Mouse (Mus musculus) ES-Bruce4 (cell line): ENCODE measurements around the gene Uhrf1bp1. TPM values are rescaled to one million over a fixed set of nuclear protein-coding genes. Genes with fewer than 3 reads are reported as not detected.
"Not testable (repeated sequence)": the region's sequence is repeated elsewhere in the genome, so short reads cannot be mapped to it uniquely, and the experiment has no call there.

ENCODE experiments used
- H3K27ac ChIP-seq: 2 replicates; pipeline ENCODE4 v1.5.1; 2012; ENCODE audit warnings: low read length, inconsistent platforms; ENCODE audit not compliant: insufficient read depth
- H3K27me3 ChIP-seq: 2 replicates; pipeline ENCODE4 v1.6.1; 2012; ENCODE audit warnings: mild to moderate bottlenecking, low read length, inconsistent platforms; ENCODE audit not compliant: control insufficient read depth, poor library complexity, insufficient read depth, severe bottlenecking
- H3K36me3 ChIP-seq: 2 replicates; pipeline ENCODE4 v1.6.1; 2012; ENCODE audit warnings: inconsistent platforms, mild to moderate bottlenecking, low read length, moderate library complexity; ENCODE audit not compliant: control insufficient read depth, poor library complexity, insufficient read depth, severe bottlenecking
- H3K4me1 ChIP-seq: one replicate; pipeline ENCODE4 v1.8.1; 2011; ENCODE audit warnings: low read length; ENCODE audit not compliant: control insufficient read depth, insufficient read depth
- H3K4me3 ChIP-seq: 2 replicates; pipeline ENCODE4 v1.5.1; 2011; ENCODE audit warnings: low read depth, mild to moderate bottlenecking, low read length
- H3K9ac ChIP-seq: 2 replicates; pipeline ENCODE4 v1.6.1; 2012; ENCODE audit warnings: low read depth, mild to moderate bottlenecking, inconsistent platforms; ENCODE audit not compliant: poor library complexity, severe bottlenecking
- H3K9me3 ChIP-seq: replicated peaks from 2 replicates; pipeline ENCODE4 v1.6.1; 2012; ENCODE audit warnings: mild to moderate bottlenecking, low read length, inconsistent platforms; ENCODE audit not compliant: control insufficient read depth, poor library complexity, insufficient read depth, severe bottlenecking
- CTCF ChIP-seq: IDR thresholded peaks from one replicate; pipeline ENCODE4 v1.8.1; 2011; ENCODE audit warnings: low read depth, low read length
- EP300 ChIP-seq: IDR thresholded peaks from 2 replicates; pipeline ENCODE4 v1.6.1; 2011; ENCODE audit warnings: low read depth, low read length; ENCODE audit not compliant: insufficient read depth
- POLR2A ChIP-seq: IDR thresholded peaks from one replicate; pipeline ENCODE4 v1.8.1; 2011; ENCODE audit warnings: low read length; ENCODE audit not compliant: insufficient read depth
- polyA plus RNA-seq: library from polyadenylated mRNA; stranded (reverse); fragments of >200 nt; gene quantifications from 2 replicates; pipeline ENCODE4 v1.2.4, GENCODE M21; 2011; ENCODE audit warnings: low read depth; ENCODE audit not compliant: missing spikeins, insufficient read depth, insufficient read length

Uhrf1bp1 gene
- polyA plus RNA-seq, 1 experiment, result 22.3 TPM

- Histone ChIP-seq H3K27ac (peak overlapping the region; percentile 74), H3K9ac (peak overlapping the region; percentile 9; the same call in 1 of the 2 replicates), H3K4me3 (no peak overlapping the region), H3K9me3 (no peaks in the 10 kb centered on the region), H3K4me1 (peaks cover 5% of the 10 kb centered on the region), H3K27me3 (no peaks in the 10 kb centered on the region), H3K36me3 (no peaks in the 10 kb centered on the region)
- TF ChIP-seq CTCF (no peak), POLR2A (no peak), EP300 (no peak)
Observed at GRCm38 (mm10) chr17:27824941-27825340, 31.3 kb upstream of the Uhrf1bp1 start.

DNA sequence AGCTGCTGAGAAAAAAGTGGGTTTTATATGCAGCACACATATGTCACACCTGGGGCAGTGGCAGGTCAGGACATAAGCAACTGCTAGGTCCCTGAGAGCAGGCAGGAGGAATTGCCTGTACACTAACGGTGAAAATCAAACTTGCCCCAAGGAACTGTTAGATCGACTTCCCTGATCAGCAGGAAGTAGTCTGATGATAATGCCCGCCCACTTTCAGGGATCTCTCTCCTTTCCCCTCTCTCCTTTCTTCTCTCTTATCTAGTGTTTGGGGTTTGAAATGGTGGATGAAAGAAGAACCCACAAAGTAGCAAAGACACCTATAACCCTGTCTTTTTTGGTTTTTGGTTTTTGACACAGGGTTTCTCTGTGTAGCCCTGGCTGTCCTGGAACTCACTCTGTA, 30.7 kb upstream of the Uhrf1bp1 start:
- no peaks in the 10 kb centered on the region for H3K27me3 ChIP-seq
- H3K9me3 ChIP-seq, result no peaks in the 10 kb centered on the region
- peaks cover 5% of the 10 kb centered on the region for H3K4me1 ChIP-seq
- no peaks in the 10 kb centered on the region for H3K36me3 ChIP-seq
- no peak for TF ChIP-seq POLR2A
- TF ChIP-seq EP300, result no peak
- H3K4me3 ChIP-seq, result no peak overlapping the region
- 0 out of 2 replicates have a peak overlapping the region, but pooled peaks have one; percentile 9 for H3K9ac ChIP-seq
- peak overlapping the region; percentile 74 for H3K27ac ChIP-seq

DNA sequence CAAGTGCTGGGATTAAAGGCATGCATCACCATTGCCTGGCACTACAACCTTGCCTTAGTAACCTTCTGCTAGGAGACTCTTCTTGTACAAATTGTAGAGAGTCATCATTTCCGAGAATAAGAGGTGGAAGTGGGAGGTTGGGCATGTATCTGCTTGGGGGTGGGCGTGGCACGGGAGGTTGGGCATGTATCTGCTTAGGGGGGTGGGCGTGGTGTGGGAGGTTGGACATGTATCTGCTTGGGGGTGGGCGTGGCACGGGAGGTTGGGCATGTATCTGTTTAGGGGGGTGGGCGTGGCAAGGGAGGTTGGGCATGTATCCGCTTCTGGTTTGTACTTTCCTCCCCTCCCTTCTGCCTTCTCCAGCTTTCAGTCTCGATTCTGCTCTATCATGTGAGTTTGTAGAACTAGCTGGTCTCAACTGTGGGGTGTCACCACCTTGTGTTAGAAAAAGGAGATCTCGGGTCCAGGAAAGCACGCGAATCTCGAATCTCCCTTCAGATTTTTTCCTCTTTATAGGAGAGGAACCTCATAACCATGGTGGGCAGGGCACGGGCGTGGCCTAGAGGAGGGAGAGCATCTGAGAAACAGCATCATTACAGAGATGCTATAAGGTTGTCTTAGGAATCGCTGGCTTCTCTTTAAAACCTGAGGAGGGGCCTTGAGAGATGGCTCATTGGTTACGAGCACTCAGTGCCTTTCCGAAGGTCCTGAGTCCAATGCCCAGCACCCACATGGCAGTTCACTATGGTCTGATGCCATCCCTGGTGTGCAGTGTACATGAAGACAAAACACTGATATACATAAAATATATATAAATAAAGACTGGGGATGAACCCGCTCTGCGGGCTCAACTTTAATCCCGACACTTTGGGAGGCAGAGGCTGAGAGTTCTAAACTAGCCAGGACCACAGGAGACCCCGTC, 30.0 kb upstream of the Uhrf1bp1 start:
- peak overlapping the region; percentile 74 for H3K27ac ChIP-seq
- no peak for TF ChIP-seq CTCF
- 0 out of 2 replicates have a peak, but pooled peaks have one; percentile 20 for TF ChIP-seq EP300
- H3K9me3 ChIP-seq, result no peaks in the 10 kb centered on the region
- peaks cover 5% of the 10 kb centered on the region for H3K4me1 ChIP-seq
- peak overlapping the region; percentile 64 for H3K9ac ChIP-seq
- H3K36me3 ChIP-seq, result no peaks in the 10 kb centered on the region
- H3K27me3 ChIP-seq, result no peaks in the 10 kb centered on the region
- H3K4me3 ChIP-seq, result peak overlapping the region; percentile 59

DNA sequence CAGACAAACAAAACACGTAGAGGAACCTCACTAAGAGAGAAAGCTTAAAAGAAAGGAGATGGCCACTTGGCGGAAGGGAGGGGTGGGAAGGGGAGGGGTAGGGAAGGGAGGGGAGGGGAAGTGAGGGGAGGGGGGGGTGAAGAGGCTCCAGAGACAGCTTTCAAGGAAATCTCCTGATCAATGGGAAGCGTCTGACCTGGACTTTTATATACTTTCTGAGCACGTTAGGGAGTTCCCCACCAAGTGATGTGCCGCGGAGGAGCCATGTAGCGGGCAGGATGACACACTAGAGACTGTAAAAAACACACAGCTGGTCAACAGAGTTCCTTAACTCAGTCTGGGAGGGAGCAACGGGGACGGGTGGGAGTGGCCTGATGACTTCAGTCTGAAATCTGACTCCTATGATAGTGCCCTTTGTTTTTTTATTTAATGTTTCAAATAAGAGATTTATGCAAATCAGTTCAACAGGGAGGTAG, 29.3 kb upstream of the Uhrf1bp1 start:
- Histone ChIP-seq H3K4me1 (peaks cover 5% of the 10 kb centered on the region), H3K4me3 (peak overlapping the region; percentile 71), H3K27ac (peak overlapping the region; percentile 76), H3K9ac (peak overlapping the region; percentile 64), H3K9me3 (no peaks in the 10 kb centered on the region), H3K27me3 (no peaks in the 10 kb centered on the region), H3K36me3 (no peaks in the 10 kb centered on the region)
- TF ChIP-seq POLR2A (peak; percentile 14), CTCF (no peak)

DNA sequence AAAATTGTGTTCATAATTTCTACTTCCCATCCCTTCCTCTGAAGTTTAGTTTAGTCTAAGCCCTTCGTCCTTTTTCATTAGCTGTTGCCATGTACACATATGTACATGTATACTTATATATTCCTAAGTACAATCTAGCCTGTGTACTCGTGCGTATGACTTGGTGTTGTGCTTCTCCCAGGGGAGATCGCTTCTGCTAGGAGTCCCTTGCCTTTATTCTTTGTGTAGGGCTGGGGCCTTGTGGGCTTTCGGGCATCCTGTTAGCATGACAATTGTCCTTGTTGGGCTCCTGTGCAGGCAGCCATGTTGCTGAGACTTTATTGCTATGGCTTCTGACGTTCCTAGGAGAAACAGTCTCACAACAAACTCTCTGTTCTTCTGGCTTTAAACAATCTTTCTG, 28.7 kb upstream of the Uhrf1bp1 start:
- no peaks in the 10 kb centered on the region for H3K9me3 ChIP-seq
- H3K9ac ChIP-seq, result peak overlapping the region; percentile 37; the same call in 1 of the 2 replicates
- H3K4me3 ChIP-seq, result no peak overlapping the region
- TF ChIP-seq CTCF, result no peak
- no peak for TF ChIP-seq POLR2A
- TF ChIP-seq EP300, result no peak
- no peaks in the 10 kb centered on the region for H3K36me3 ChIP-seq
- no peaks in the 10 kb centered on the region for H3K27me3 ChIP-seq
- peaks cover 5% of the 10 kb centered on the region for H3K4me1 ChIP-seq
- H3K27ac ChIP-seq, result peak overlapping the region; percentile 81

DNA sequence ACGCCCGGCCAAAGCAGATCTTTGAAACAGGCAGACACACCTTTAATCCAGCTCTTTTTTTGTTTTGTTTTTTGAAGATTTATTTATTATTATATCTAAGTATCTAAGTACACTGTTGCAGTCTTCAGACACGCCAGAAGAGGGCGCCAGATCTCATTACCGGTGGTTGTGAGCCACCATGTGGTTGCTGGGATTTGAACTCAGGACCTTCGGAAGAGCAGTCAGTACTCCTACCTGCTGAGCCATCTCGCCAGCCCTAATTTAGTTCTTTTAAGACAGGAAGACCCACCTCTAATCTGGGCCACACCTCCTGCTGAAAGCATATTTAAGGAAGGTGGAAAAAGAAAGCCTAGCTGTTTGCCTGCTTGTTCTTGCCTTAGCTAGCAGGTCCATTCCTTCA, 25.8 kb upstream of the Uhrf1bp1 start:
- H3K36me3 ChIP-seq, result no peaks in the 10 kb centered on the region
- no peak overlapping the region for H3K9ac ChIP-seq
- peaks cover 3% of the 10 kb centered on the region for H3K4me1 ChIP-seq
- no peak overlapping the region for H3K27ac ChIP-seq
- H3K27me3 ChIP-seq, result no peaks in the 10 kb centered on the region
- no peak overlapping the region for H3K4me3 ChIP-seq
- no peaks in the 10 kb centered on the region for H3K9me3 ChIP-seq
- TF ChIP-seq EP300 (no peak), POLR2A (no peak), CTCF (peak; percentile 40)

- not testable (repeated sequence) for H3K9me3 ChIP-seq, H3K4me1 ChIP-seq, H3K27me3 ChIP-seq, H3K9ac ChIP-seq, H3K27ac ChIP-seq, H3K36me3 ChIP-seq
- peak within 1 kb of the TSS; percentile 71; the same call in 1 of the 2 replicates for H3K4me3 ChIP-seq
Observed at GRCm38 (mm10) chr17:27837850-27838249, 18.4 kb upstream of the Uhrf1bp1 start, which contains the start of gene Snrpc. Gene Snrpc, plus strand, starts transcription at chr17:27838150.
